Mouse (Mus musculus) monocyte, adult 2 months (primary cell): ENCODE data around the gene Smad9.

Experiments
- DNase-seq, 2 experiments: peaks; one replicate each; pipeline ENCODE4 v3.0.0; 2022; ENCODE audit warnings: low spot score in 2 of 2, low read depth in 1 of 2

The Smad9 gene

DNA sequence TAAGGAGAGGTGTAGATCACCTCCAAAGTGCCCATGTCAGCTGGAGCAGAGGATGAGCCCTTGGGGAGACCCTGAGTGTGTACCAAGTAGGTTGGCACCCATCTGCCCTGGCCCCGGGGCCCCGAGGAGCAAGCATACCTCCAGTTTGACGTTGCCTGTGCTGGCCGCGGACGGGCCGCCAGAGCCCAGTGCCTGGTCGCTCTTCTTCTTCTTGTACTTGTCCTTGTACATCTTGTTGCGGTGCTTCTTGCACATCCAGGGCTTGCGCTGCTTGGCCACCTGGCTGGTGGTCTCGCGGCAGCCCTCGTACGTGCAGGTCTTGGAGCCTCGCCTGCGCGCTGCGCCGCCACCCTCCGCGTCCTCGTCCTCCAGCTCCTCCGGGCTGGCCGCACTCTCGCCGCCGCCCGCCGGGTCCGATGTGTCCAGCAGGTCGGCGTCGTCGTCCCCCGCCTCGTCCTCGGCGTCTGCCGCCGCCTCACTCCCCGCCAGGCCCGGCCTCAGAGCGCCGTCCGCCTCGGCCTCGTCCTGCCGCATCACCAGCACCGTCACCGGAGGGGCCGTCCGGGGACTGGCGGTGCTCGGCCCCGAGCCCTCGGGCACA, 51.8 kb downstream of the Smad9 start:
- no peak for DNase-seq

DNA sequence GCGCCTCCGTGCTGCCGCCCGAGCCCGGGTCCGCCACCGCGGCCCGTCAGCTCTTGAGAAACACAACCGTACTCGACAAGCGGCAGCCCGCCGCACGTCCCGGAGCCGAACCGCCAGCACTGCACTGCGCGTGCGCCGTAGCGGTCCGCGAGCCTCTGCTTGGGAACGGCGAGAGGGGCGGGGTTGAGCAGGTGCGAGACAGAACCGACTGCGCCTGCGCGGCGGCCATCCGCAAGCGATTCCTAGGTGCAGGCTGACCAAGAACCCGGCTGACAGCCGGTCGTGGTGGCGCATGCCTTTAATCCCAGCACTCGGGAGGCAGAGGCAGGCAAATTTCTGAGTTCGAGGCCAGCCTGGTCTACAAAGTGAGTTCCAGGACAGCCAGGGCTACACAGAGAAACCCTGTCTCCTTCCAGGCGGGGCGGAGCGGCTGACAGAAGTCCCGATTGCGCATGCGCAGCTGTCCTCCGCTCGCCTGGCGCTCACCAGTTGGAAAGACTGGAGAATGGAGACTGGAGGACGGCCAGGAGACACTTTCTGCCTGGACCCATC, 52.4 kb downstream of the Smad9 start, which contains the start of gene Rfxap:
TSS of gene Rfxap (minus strand) at position 126 of the 552 bp plus-strand sequence.
- DNase-seq, result peak; percentile 80 to 92

DNA sequence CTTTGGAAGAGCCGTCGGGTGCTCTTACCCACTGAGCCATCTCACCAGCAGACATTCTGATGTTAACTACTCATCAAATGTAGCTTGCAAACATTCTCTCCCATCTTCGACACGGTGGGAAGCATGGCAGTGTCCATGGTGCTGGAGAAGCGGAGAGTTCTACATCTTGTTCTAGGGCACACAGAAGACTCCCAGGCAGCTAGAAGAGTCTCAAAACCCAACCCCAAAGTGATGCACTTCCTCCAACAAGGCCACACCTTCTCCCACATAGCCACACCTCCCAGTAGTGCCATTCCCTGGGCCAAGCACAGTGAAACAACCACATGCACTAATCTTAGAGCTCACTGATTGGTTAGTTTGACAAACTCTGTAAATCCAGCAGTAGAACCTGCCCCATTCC, 53.7 kb downstream of the Smad9 start:
- no peak for DNase-seq

DNA sequence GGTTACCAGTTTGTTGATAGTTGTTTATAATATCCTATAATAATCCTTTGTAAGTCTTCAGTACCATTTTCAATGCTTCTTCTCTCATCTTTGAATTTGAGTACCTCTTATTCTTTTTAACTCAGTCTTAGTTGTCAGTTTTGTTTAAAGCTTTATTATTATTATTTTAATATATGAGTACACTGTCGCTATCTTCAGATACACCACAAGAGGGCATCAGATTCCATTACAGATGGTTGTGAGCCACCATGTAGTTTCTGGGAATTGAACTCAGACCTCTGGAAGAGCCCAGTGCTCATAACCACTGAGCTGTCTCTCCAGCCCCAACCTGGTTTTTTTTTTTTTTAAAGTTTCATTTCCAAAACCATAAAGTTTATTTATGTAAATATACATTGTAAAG, 56.2 kb downstream of the Smad9 start:
- DNase-seq, result no peak

DNA sequence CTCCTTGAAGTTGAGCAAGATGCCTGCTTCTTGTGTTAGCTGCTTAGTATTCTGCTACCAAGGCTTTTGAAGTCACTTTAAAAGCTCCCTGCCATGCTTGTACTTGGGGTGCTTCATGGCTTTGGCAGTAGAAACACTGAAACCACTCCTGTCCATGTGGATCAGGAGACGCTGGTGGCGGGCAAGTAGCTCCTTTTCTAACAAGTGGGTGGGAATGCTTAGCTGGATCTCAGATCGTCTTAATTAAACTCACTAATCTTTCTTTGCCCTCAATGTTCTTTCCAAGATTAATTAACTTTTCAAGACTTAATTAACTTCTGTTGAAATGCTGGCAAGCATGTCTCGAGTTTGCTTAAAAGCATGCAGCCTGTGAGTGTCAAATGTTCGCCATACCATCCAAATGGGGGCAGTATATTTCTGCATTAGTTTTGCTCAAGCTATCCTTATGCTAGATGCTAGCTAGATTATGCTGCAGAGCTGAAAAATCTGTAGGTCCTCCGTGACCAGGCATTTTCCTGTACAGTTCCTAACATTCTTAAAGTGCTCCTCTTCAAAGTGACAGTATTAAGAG, 58.1 kb downstream of the Smad9 start:
- no peak for DNase-seq

DNA sequence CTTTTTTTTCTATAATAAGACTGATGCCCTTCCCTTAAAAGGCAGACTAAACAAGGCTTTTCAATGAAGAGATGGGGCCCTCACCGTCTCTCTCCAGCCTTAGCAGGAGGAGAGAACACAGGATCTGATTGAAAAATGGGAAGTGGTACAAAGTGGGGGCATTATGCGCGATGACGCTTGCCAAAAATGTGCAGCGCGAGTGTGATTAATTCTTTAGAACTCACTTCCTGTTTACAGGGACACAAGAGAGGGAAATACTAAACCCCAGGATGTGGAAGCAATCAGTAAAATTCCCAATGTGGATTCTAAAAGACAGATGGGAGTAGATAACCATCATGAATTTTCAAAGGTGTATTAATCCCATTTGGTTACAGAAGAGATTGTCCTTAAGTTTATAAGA, 59.2 kb downstream of the Smad9 start:
- peak in 1 of 2 experiments; percentile 9 for DNase-seq

DNA sequence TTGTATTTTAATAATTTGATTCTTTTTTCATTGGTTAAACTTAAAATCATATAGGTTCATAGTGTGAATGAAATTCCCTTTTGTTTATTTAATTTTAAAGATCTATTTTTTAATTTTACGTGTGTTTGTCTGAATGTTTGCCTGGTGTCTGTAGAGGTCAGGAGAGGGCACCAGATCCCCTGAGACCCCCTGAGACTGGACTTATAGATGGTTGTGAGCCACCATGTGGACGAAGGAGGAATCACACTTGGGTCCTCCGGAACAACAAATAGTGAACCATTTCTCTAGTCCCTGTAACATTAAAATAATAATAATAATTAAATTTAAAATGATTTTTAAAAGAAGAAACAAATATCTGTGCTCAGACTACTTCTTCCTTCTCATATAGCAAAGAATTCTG, 59.9 kb downstream of the Smad9 start:
- DNase-seq, result no peak

DNA sequence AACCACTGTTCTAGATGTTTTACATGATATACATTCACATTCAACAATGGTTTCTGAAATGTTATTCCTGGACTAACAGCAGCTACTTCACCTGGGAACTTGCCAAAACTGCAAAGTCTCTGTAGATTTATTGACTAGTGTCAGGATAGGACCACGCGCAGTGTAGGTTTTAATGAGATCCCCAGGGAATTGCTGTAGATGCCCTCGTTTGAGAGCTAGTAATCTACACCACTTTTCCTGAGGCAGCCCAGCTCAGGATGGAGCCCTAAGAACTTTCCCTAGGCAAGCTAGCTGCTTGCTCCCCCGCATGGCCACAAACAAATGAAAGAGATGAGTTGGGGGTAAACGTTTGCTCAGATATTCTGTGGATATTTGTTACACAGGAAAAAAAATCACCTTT, 67.1 kb downstream of the Smad9 start:
- no peak for DNase-seq

DNA sequence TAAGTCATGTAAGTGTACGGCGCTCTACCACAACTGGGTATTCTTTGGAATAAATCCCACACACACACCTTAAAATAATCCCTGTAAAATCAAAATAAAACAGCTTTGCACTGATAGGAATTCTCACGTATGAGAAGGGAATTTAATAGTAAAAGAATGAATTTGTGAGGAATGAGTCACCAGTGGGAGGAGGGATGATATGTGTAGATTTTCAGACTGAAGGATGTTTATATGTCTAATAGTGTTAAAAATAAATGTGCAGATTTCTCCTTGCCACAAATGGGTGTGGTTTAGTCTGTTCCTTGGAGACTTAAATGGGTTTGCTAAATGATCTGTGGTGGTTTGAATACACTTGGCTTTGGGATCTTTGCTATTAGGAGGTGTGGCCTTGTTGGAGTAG, 77.1 kb downstream of the Smad9 start:
- no peak for DNase-seq

DNA sequence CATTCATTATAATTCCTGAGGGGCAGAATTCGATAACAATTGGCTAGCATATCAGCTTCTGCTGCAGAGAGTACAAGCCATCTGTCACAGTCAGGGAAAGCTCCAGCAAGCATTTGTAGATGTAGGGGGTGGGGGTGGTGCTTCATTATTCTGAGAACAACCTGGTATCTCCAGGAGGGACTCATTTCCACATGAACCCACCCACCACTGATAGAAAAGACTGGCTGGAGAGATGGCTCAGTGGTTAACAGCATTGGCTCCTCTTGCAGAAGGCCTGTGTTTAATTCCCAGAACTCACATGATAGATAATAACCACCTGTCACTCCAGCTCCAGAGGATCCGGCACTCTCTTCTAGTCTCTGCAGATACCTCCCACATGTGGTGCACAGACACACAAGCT, 80.0 kb downstream of the Smad9 start:
- DNase-seq, result no peak
